Mouse (Mus musculus) small intestine, adult 10 weeks (tissue): ENCODE results near the gene Mfng. TPM values are rescaled to one million over a fixed set of nuclear protein-coding genes. Genes with fewer than 3 reads are reported as not detected.

ENCODE experiments used
- polyA plus RNA-seq: library from polyadenylated mRNA; stranded (reverse); fragments of 350-450 nt; fragmentation: Illumina TruSeq; extraction: RNeasy Lipid Tissue Mini Kit (QIAGEN cat#74804); gene quantifications from one replicate; pipeline ENCODE4 v1.2.3, GENCODE M21; 2014; ENCODE audit warnings: low replicate concordance

Gene Mfng
- 0.63 TPM for polyA plus RNA-seq

GRCm38 (mm10) chr15:78773290-78773729 is at the start of gene Mfng:
Gene Mfng (minus strand): TSS chr15:78773475.

GRCm38 (mm10) chr15:78802776-78803391 is 29.6 kb upstream of the Mfng start, which contains the start of gene Card10:
Gene Card10 (minus strand): TSS chr15:78803042.

GRCm38 (mm10) chr15:78718290-78719250 is 54.7 kb downstream of the Mfng start, which contains the start of gene Elfn2:
Gene Elfn2 (minus strand): TSS chr15:78718771.

Other genes with a start within 250 kb of the Mfng start
- gene C1qtnf6, start 242.1 kb downstream of the Mfng start, polyA plus RNA-seq, result 0.93 TPM
- not detected for gene Sstr3, start 228.8 kb downstream of the Mfng start, polyA plus RNA-seq
- gene Rac2, start 200.7 kb downstream of the Mfng start, polyA plus RNA-seq, result 1.7 TPM
- 1.2 TPM for gene Cyth4, start 176.4 kb downstream of the Mfng start, polyA plus RNA-seq
- not detected for gene Elfn2, start 54.7 kb downstream of the Mfng start, polyA plus RNA-seq
- gene Card10, start 29.6 kb upstream of the Mfng start, polyA plus RNA-seq, result 0.37 TPM
- not detected for gene Cdc42ep1, start 69.1 kb upstream of the Mfng start, polyA plus RNA-seq
- gene Lgals2, start 82.1 kb upstream of the Mfng start, polyA plus RNA-seq, result 283 TPM
- gene Gga1, start 103.7 kb upstream of the Mfng start, polyA plus RNA-seq, result not detected
- gene Gm49510, start 126.2 kb upstream of the Mfng start, polyA plus RNA-seq, result not detected
- gene Sh3bp1, start 126.3 kb upstream of the Mfng start, polyA plus RNA-seq, result 1.9 TPM
- 0.22 TPM for gene Pdxp, start 140.4 kb upstream of the Mfng start, polyA plus RNA-seq
- not detected for gene Lgals1, start 153.2 kb upstream of the Mfng start, polyA plus RNA-seq
- gene Nol12, start 161.5 kb upstream of the Mfng start, polyA plus RNA-seq, result 1.3 TPM
- gene Triobp, start 174.2 kb upstream of the Mfng start, polyA plus RNA-seq, result 1.0 TPM